Mouse (Mus musculus) layer of hippocampus, postnatal 14 days (tissue): ENCODE measurements around the gene Sptb. TPM values are rescaled to one million over a fixed set of nuclear protein-coding genes. Genes with fewer than 3 reads are reported as not detected.

Source experiments
- DNase-seq, 2 experiments: peaks; one replicate each; pipeline ENCODE4 v3.0.0; 2021 to 2022; ENCODE audit warnings: low spot score in 2 of 2, mixed read lengths in 1 of 2
- total RNA-seq, 2 experiments: library from RNA; stranded (reverse); gene quantifications; 2 replicates each; pipeline ENCODE4 v1.2.3; 2021

Sptb gene
- total RNA-seq, 2 experiments from 2014 or later, result 86.2 to 86.6 TPM

GRCm38 (mm10) chr12:76546383-76547276, 163.7 kb downstream of the Sptb start:
- DNase-seq, result peak; percentile 39 to 61

- no peak for DNase-seq
These were observed 164.5 kb downstream of the Sptb start for GRCm38 (mm10) chr12:76545786-76546370.

DNA sequence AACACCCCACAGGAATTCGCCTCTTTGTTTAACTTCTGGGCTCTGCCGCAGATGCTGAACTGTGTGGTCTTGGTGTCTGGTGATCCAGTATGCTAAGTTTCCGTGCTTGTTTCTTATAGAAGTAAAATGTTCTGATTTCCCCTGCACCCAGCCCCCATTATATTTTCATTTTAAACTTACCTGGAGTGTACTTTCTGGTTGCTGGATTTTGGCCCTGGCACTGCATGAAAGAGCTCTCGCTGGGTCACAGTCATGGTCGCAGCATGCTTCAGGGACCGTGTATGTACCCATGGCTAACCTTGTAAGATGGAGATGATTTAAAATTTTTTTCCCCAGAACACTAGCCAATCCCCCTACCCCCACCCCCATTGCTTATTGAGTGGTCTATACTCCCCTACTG, 168.5 kb downstream of the Sptb start:
- DNase-seq, result no peak

DNA sequence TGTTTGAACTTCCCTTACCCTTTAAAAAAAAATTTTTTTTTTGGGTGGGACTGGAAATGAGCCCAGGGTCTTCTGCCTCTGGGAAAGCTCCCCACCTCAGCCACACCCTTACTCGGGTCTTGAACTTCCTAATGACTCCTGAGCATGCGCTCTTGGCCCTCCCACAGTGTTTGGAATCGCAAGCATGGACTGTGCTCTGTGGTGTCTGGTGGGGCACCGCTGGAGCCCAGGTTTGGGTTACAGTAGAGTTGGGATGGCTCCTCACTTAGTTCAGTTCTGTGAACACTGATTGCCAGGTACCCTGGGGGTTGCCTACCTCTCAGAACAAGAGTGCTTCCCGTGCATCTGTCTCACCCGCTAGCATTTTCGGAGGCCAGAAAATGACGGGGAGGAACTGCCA, 168.9 kb downstream of the Sptb start:
- no peak for DNase-seq

GRCm38 (mm10) chr12:76540701-76541221, 169.6 kb downstream of the Sptb start:
- no peak for DNase-seq

- DNase-seq, result no peak
These were observed 170.2 kb downstream of the Sptb start for GRCm38 (mm10) chr12:76540169-76540568.

- no peak for DNase-seq
These were observed 172.9 kb downstream of the Sptb start for GRCm38 (mm10) chr12:76537434-76537833.

DNA sequence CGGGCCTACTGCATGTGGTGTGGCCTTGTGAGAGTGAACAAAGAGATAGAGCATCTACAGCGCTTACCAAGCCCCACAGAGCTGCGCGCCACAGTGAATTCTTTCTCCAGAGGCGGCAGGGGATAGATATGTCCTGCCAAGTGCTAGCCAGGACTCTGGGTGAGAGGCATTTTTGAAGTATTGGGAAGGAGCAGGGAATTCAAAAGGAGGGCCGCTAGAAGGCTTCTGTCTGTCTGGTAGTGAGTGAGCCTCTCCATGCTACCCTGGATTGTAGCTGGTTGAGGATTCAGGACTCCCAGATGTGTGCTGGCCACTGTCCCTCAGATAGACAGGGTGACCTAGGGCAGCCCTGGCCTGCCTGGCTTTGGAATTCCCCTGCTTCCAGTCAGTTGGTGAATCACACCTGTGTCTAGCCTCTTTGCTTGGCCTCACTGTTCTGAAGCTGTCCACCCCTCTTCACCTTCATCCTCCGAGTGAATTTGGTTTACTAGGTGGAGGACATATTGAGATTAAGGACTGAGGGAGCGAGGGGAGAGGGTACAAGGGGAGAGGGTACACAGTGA, 173.7 kb downstream of the Sptb start:
- no peak for DNase-seq

DNA sequence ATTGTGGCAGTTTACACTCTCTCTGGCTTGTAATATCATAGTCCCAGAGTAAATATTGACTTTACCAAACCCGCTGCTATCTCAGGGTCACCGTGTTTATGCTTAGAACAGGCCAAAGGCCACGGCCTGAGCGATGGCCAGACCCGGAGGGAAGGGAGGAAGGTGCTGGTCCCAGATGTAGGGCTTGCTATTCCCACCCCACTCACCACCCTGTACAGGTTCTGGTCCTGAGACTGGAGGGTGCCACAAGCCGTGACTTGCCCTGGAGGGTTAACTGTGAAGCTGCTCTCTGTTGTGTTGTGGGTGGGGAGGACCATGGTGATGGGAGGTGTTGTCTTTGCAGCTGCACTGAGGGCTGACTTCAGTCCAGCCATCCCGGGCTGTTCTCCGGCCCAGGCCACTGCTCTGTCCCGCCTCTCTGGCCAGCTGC, 174.9 kb downstream of the Sptb start:
- no peak for DNase-seq

GRCm38 (mm10) chr12:76534641-76535283, 175.6 kb downstream of the Sptb start:
- peak in 1 of 2 experiments; percentile 12 for DNase-seq

GRCm38 (mm10) chr12:76534233-76534632, 176.1 kb downstream of the Sptb start:
- DNase-seq, result no peak

GRCm38 (mm10) chr12:76533377-76534222, 176.7 kb downstream of the Sptb start:
- DNase-seq, result peak in 1 of 2 experiments; percentile 14

- DNase-seq, result peak in 1 of 2 experiments; percentile 28
These were observed 177.4 kb downstream of the Sptb start for GRCm38 (mm10) chr12:76532926-76533376.

DNA sequence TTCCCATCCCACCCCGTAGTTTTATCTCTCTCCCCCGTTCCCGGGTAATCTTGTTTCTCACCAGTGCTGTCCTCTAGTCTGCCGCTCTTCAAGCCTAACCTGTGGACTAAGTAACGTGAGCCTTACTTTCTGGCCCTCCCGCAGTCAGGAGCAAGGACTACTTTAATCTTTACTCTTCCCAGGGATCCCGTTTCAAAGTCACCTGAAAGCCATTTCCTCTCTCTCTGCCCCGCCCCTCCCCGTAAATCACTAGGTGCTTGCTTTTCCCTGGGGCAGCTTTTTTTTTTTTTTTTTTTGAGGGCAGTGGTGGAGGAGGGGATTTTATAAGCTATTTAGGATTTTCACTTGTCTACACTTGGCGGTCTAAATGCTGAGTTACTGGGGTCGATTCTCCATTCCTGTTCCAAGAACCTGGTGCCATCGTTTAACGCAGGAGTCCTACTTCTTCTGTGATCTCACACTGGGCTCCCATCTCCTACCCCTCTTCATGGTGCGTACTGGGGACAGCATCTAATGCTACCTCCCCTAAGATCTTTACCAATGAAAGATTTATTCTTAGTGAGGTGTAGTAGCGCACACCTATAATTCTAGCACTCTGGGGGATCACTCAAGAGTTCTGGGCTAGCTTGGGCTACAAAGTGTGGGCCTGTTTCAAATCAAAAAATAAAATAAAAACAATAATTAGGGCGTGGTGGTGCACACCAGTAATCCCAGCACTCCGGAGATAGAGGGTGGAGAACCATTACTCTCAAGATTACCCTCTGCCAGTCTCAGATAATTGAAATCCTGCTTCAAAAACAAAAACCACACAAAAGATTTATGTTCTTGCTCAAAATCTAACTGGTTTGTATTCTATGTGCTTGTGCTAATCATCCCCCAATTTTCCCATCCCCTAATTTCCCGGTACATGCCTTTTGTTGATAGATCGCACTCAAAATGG, 178.1 kb downstream of the Sptb start:
- no peak for DNase-seq

GRCm38 (mm10) chr12:76530580-76531139, 179.7 kb downstream of the Sptb start, which contains the start of gene Plekhg3:
Gene Plekhg3, plus strand, starts transcription at chr12:76530891.
- DNase-seq, result no peak
